Mouse (Mus musculus) brain, adult 2 months (tissue): ENCODE measurements around the gene Bcl10.
"Not testable (repeated sequence)": the region's sequence is repeated elsewhere in the genome, so short reads cannot be mapped to it uniquely, and the experiment has no call there.

Source experiments
- DNase-seq: peaks from one replicate; pipeline ENCODE4 v3.0.0; 2011; ENCODE audit warnings: low read depth, low spot score

Bcl10 gene

DNA sequence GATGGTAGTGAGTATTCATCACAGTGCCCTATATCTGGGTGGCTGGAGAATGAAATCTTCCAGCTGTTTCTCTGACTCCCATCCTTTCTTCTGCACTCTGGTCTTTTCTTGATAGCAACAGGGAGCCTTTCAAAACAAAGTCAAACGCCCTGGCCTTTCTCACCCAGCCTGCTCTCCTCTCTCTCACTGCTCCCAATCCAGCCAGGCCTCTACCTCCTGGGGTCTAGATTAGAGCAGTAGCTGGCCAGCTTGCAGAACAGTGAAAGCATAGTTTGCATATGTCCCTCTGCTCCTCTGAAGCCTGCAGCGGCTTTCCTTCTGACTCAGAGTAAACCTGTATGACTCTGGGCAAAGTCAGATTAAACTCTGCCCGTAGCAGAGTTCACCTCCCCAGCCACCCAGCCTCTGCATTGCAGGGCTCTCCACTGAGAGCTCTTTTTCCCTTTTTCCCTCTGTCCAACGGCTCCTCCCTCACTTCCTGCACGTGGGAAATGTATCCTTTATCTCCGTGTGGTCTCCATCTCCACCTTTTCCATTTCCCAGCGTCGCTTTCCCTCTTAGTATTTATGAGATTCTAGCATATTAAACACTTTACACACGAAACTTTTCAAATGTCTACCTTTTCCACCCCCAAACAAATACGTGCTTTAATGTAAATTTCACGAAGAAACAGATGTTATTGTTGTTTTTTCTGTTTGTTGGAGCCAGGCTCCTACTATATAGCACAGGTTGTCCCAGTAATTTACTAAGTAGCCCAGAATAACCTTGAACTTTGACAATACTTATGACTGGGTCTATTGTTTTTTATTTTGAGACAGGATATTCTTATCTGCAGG lies at the start of gene Bcl10:
Gene Bcl10 (plus strand): TSS at position 786 of the 836 bp plus-strand sequence.
- DNase-seq, result no peak

GRCm38 (mm10) chr3:145873271-145873670 lies 49.3 kb upstream of the Bcl10 start:
- no peak for DNase-seq

GRCm38 (mm10) chr3:145874126-145874525 lies 48.5 kb upstream of the Bcl10 start:
- DNase-seq, result peak; percentile 27

DNA sequence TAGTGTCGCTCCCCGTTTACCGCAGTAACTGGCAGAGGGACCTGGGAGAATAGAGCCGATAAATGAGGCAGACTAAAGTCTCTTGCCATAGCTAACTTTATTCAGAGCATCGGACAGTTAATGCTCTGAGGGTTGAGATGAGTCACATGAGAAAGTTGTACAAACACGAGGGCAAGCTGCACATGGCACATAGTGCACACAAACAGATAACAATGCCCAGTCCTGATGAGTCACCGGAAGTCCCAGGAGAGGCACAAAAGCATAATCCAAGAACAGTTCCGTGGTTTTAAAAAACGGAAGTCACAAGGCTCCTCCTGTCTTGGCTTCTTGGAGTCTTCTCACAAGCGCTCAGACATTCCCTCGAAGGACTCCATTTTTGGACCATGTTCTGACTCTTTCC lies 46.5 kb upstream of the Bcl10 start:
- no peak for DNase-seq

GRCm38 (mm10) chr3:145878867-145879266 lies 43.7 kb upstream of the Bcl10 start:
- DNase-seq, result not testable (repeated sequence)

- no peak for DNase-seq
Observed at GRCm38 (mm10) chr3:145880335-145880734, 42.3 kb upstream of the Bcl10 start.

GRCm38 (mm10) chr3:145882076-145882874 lies 40.3 kb upstream of the Bcl10 start:
- peak; percentile 15 for DNase-seq

- DNase-seq, result no peak
Observed at GRCm38 (mm10) chr3:145883233-145883632, 39.4 kb upstream of the Bcl10 start.

GRCm38 (mm10) chr3:145885376-145885775 lies 37.2 kb upstream of the Bcl10 start:
- peak; percentile 27 for DNase-seq

- no peak for DNase-seq
Observed at GRCm38 (mm10) chr3:145885851-145886464, 36.6 kb upstream of the Bcl10 start.

DNA sequence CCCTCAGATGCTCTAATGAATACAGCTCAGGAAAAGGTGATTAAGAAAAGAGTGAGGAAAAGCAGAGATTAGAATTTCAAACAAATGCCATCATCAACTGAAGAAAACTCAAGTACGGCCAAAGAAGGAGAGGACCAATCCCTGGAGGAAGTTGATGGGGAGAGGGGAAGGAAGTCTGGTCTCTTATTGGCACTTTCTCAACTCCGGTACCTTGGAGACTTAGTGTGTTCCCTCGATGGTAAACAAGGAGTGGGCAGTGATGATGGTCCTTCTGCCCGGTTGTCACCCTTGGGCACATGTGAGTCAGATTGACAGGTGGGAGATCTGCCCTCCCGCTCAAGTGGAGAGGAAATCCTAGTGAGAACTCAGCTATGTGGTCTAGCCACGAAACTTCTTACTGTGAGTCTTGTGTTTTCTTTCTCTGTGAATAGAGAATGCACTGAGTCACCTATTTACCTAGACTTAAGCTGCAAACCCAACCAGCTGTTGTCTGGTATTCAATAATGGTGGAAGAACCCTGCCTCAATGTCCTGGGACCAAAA lies 35.1 kb upstream of the Bcl10 start:
- DNase-seq, result no peak

DNA sequence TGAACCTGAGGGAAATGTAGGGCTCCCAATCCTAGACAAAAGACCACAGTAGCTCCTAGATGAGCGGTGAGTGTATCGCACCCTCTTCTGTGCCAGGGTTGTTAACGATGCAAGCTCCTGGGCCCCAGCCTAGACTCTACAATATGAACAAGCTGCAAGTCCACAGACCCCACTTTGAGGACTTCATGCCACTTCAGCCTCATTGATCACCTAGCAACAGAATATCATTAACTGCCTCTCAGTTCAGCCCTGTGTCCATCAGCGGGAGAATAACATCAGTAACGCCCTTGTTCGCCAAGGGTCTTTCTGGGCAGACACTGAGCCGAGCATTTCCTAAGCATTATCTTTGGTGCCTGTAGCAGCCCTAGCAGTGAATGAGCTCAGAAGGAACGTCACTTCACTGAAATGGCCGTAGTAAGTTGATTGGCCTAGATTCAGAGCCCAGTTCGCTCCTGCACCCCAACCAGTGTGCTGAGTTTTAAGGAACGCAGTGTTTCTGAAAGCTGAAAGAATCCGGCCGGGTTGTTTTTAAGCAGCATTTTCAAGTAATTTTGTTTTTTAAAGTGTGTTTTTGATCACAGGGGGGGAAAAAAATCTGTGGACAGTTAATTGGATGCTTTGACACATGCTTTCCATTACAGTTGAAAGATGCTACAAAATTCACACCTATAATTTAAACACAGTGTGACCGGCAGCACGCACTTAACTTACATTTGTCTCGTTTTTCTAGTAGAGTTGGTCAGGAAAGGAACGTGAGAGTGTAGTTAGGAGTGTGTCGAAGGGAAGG lies 32.1 kb upstream of the Bcl10 start:
- peak; percentile 29 for DNase-seq

GRCm38 (mm10) chr3:145892451-145892850 lies 30.2 kb upstream of the Bcl10 start:
- DNase-seq, result no peak

GRCm38 (mm10) chr3:145894131-145894530 lies 28.5 kb upstream of the Bcl10 start:
- DNase-seq, result no peak

- DNase-seq, result no peak
Observed at GRCm38 (mm10) chr3:145897749-145898148, 24.9 kb upstream of the Bcl10 start.

DNA sequence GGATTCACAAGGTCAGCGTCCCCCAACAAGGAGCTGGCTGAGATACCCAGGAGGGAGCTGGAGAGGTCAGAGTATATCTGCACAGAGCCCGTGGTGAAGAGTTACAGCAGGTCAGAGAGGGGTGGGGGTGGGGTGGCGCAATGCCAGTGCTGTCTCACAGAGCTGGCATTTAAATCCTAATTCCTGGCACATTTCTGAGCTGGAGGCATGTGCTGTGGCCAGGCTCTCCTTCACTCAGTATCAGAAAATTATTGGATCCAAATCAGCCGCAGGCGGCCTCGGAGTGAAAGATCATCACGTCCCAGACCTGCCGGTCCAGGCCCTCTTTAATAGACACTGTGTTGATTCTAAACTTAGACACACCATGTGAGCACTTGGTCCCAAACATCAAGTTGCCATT lies 22.8 kb upstream of the Bcl10 start:
- DNase-seq, result no peak

- no peak for DNase-seq
Observed at GRCm38 (mm10) chr3:145903530-145903929, 19.1 kb upstream of the Bcl10 start.

DNA sequence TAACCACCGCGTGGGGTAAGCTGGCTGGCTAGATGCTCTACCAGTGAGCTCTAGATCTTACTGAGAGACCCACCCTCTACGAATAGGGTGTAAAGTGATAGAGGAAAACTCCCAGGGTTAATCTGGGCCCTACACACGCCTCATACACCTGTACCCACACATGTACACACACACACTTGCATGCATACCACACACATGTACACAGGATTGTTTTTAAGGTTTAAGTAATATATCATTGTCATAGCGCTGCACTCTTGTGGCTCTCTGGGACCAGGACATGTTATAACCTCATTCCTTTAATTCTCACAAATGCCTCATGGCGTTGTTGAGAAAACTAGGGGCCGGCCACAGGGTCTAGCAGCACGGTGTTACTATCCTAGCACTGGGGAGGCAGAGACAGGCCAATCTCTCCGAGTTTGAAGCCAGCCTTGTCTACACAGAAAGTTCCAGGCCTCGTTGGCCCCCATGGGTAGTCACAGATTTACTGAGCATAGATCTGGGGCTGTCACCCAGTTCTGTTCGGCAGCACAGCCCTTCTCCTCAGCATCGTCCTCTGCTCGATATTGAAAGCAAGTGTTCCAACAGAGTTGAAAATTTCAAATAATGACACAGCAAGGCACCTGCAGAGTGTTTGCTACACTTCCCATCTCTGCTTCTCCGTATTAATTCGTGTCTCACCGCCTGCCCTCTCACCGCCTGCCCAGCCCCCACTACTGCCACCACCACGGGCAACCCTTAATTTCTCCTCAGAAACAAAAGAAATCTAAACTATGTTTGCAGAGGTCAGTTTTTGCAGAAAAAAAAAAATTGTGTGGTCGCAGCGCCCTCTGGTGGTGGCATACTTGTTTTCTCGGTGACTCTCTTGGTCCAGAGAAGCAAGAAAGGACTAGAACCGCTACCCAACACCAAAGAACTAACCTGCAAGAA lies 17.5 kb upstream of the Bcl10 start:
- DNase-seq, result peak; percentile 73

DNA sequence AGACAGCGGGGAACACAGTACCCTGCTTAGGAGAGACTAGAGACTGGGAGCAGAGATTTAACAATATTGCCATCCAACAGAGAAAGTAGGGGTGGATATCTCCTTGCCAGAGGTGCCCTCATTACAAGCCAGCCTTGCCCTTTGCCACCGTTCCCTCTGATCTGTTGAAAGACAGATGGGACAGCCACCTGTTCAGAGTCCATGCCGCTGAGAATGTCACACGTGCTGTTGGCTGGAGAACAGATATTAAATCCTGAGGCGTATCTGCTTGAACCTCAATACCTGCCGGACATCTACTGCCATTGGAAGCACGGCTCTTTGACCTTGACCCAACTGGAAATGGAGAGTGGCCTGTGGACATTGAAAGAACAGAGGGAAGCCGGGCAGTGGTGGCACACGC lies 16.0 kb upstream of the Bcl10 start:
- no peak for DNase-seq

GRCm38 (mm10) chr3:145912512-145912911 lies 10.1 kb upstream of the Bcl10 start:
- no peak for DNase-seq
